Mouse (Mus musculus): ENCODE measurements around the gene Arhgap29. TPM values are rescaled to one million over a fixed set of nuclear protein-coding genes. Genes with fewer than 3 reads are reported as not detected.

Gene Arhgap29
- polyA plus RNA-seq, 1 experiment from 2014 or later = 69.1 TPM

DNA sequence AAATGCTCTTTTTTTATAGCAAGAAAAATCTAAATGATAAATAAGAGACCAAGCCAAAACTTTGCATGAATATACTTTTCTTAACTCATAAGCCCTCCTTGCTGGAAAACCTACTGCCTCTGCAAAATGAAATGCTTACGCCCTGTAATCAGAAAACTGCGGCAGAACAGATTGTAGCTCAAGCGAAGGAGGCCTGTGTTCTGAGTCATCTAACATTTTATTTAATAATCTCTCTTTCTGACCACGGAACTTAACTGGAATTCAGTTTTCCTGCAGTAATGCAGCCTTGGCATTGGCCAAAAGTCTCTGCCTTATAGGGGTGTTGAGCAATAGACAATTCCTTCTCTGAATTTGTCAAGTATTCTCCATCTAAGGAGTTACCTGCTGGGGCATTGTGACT, 19.5 kb upstream of the Arhgap29 start:
- ATAC-seq (replicated peaks; ENCODE audit: insufficient number of reproducible peaks, low FRiP score, low TSS enrichment) = no peak
- Histone ChIP-seq H3K27ac (ENCODE audit: low read depth, low read length) (no peak overlapping the region), H3K4me1 (ENCODE audit: control insufficient read depth, insufficient read depth, low read length) (no peaks in the 10 kb centered on the region), H3K27me3 (ENCODE audit: control insufficient read depth, insufficient read depth, low read length) (no peaks in the 10 kb centered on the region), H3K4me3 (ENCODE audit: low read depth, low read length) (no peak overlapping the region), H3K9ac (ENCODE audit: low read depth, low read length) (no peak overlapping the region), H3K9me3 (replicated peaks; ENCODE audit: control insufficient read depth, low read length) (no peaks in the 10 kb centered on the region), H3K36me3 (ENCODE audit: control insufficient read depth, insufficient read depth, low read length) (no peaks in the 10 kb centered on the region), H3K4me2 (no peak overlapping the region)
- 73% methylated on average over 4 of the region's 4 CpGs for WGBS (ENCODE audit: insufficient replicate concordance)

DNA sequence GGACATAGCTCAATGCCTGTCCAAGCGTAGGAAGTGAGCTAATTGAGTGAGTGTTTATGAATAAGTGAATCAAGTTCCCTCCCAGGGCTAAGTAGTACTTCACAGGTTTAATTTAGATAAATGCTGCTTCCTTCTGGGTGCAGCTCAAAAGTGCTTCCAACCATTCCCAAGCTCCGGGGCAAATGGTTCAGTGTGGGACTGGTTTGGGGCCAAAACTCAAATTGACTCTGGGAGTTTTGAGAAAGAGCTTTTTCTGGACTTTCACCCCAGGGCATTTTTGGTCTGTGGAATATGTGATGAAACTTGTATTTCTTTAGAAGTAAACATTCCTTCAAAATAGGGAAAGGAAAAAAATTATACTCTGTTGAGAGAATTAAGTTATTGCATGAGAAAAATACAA, 16.1 kb upstream of the Arhgap29 start:
- Histone ChIP-seq H3K36me3 (ENCODE audit: control insufficient read depth, insufficient read depth, low read length) (no peaks in the 10 kb centered on the region), H3K9me3 (replicated peaks; ENCODE audit: control insufficient read depth, low read length) (no peaks in the 10 kb centered on the region), H3K4me1 (ENCODE audit: control insufficient read depth, insufficient read depth, low read length) (no peaks in the 10 kb centered on the region), H3K4me3 (ENCODE audit: low read depth, low read length) (no peak overlapping the region), H3K9ac (ENCODE audit: low read depth, low read length) (no peak overlapping the region), H3K27ac (ENCODE audit: low read depth, low read length) (no peak overlapping the region), H3K27me3 (ENCODE audit: control insufficient read depth, insufficient read depth, low read length) (no peaks in the 10 kb centered on the region), H3K4me2 (no peak overlapping the region)
- WGBS (ENCODE audit: insufficient replicate concordance) = 59% methylated on average over 2 of the region's 2 CpGs
- ATAC-seq (replicated peaks; ENCODE audit: insufficient number of reproducible peaks, low FRiP score, low TSS enrichment) = no peak

DNA sequence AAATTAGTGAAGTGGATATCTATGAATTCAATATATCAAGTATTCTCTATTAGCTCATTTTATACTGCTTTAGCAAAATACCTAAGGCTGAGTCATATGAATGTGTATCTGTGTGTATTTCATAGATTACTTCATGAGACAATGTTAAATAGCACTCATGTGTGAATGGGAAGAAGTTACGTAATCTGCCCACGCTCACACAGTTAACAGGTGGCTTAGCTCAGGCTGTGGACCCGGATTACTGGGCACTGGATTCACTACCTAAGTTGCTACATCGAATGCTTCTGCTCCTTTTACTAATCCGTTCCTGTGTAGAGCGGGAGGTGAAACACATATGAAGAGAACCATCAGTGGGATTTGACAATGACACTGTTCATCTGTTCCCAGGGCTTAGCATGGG, 15.3 kb upstream of the Arhgap29 start:
- no peak overlapping the region for H3K9ac ChIP-seq (ENCODE audit: low read depth, low read length)
- no peaks in the 10 kb centered on the region for H3K4me1 ChIP-seq (ENCODE audit: control insufficient read depth, insufficient read depth, low read length)
- 82% methylated on average over 6 of the region's 6 CpGs for WGBS (ENCODE audit: insufficient replicate concordance)
- no peak overlapping the region for H3K4me3 ChIP-seq (ENCODE audit: low read depth, low read length)
- no peaks in the 10 kb centered on the region for H3K27me3 ChIP-seq (ENCODE audit: control insufficient read depth, insufficient read depth, low read length)
- H3K9me3 ChIP-seq (replicated peaks; ENCODE audit: control insufficient read depth, low read length) = no peaks in the 10 kb centered on the region
- H3K27ac ChIP-seq (ENCODE audit: low read depth, low read length) = no peak overlapping the region
- H3K4me2 ChIP-seq = no peak overlapping the region
- ATAC-seq (replicated peaks; ENCODE audit: insufficient number of reproducible peaks, low FRiP score, low TSS enrichment) = no peak
- H3K36me3 ChIP-seq (ENCODE audit: control insufficient read depth, insufficient read depth, low read length) = no peaks in the 10 kb centered on the region

- no peak overlapping the region for H3K4me3 ChIP-seq (ENCODE audit: low read depth, low read length)
- no peaks in the 10 kb centered on the region for H3K27me3 ChIP-seq (ENCODE audit: control insufficient read depth, insufficient read depth, low read length)
- no peak for ATAC-seq (replicated peaks; ENCODE audit: insufficient number of reproducible peaks, low FRiP score, low TSS enrichment)
- no peaks in the 10 kb centered on the region for H3K36me3 ChIP-seq (ENCODE audit: control insufficient read depth, insufficient read depth, low read length)
- 56% methylated on average over 1 of the region's 1 CpGs for WGBS (ENCODE audit: insufficient replicate concordance)
- H3K27ac ChIP-seq (ENCODE audit: low read depth, low read length) = no peak overlapping the region
- H3K4me1 ChIP-seq (ENCODE audit: control insufficient read depth, insufficient read depth, low read length) = no peaks in the 10 kb centered on the region
- H3K4me2 ChIP-seq = no peak overlapping the region
- no peaks in the 10 kb centered on the region for H3K9me3 ChIP-seq (replicated peaks; ENCODE audit: control insufficient read depth, low read length)
- no peak overlapping the region for H3K9ac ChIP-seq (ENCODE audit: low read depth, low read length)
These were observed 12.7 kb upstream of the Arhgap29 start for GRCm38 (mm10) chr3:121939658-121940057.

DNA sequence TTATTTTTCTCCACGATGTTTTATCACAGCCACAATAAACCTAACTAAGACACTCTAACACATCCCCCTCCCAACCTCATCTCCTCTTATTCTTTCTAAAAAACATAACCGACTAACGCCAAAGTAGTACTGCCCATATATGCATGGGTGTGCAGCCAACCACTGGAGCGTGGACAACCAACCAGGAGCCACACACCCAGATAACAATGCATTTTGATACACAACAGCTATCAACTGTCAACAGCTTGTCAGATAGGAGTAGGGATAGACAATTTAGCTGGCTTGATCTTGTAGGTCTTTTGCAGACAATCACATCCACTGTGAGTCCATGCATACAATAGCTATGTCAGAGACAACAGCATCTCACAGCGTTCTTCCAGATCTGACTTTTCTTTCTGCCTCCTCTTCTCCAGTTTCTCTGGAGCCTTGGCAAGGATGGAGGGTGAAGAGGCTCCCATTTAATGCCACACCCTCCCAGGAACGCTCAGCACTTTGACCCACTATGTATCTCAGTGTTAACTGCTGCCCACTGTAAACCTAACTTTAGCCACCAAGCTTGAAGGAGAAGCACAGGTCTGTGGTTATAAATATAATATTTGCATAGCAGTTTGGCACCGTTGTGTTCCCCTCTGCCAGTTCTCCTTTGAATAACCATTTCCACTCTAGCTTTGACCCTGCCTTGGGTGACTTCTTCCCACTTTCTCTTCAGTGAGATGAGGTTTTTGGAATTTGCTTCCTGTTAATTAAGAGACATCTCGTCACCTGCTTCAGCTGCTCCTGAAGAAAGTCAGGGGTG, 12.0 kb upstream of the Arhgap29 start:
- no peak overlapping the region for H3K27ac ChIP-seq (ENCODE audit: low read depth, low read length)
- no peaks in the 10 kb centered on the region for H3K36me3 ChIP-seq (ENCODE audit: control insufficient read depth, insufficient read depth, low read length)
- WGBS (ENCODE audit: insufficient replicate concordance) = 63% methylated on average over 8 of the region's 8 CpGs
- no peaks in the 10 kb centered on the region for H3K9me3 ChIP-seq (replicated peaks; ENCODE audit: control insufficient read depth, low read length)
- no peaks in the 10 kb centered on the region for H3K27me3 ChIP-seq (ENCODE audit: control insufficient read depth, insufficient read depth, low read length)
- no peak overlapping the region for H3K4me2 ChIP-seq
- no peak for ATAC-seq (replicated peaks; ENCODE audit: insufficient number of reproducible peaks, low FRiP score, low TSS enrichment)
- H3K9ac ChIP-seq (ENCODE audit: low read depth, low read length) = no peak overlapping the region
- no peaks in the 10 kb centered on the region for H3K4me1 ChIP-seq (ENCODE audit: control insufficient read depth, insufficient read depth, low read length)
- H3K4me3 ChIP-seq (ENCODE audit: low read depth, low read length) = no peak overlapping the region

- Histone ChIP-seq H3K36me3 (ENCODE audit: control insufficient read depth, insufficient read depth, low read length) (no peaks in the 10 kb centered on the region), H3K9ac (ENCODE audit: low read depth, low read length) (no peak overlapping the region), H3K27ac (ENCODE audit: low read depth, low read length) (no peak overlapping the region), H3K4me2 (no peak overlapping the region), H3K4me3 (ENCODE audit: low read depth, low read length) (no peak overlapping the region), H3K9me3 (replicated peaks; ENCODE audit: control insufficient read depth, low read length) (no peaks in the 10 kb centered on the region), H3K4me1 (ENCODE audit: control insufficient read depth, insufficient read depth, low read length) (no peaks in the 10 kb centered on the region), H3K27me3 (ENCODE audit: control insufficient read depth, insufficient read depth, low read length) (no peaks in the 10 kb centered on the region)
- 80% methylated on average over 11 of the region's 11 CpGs for WGBS (ENCODE audit: insufficient replicate concordance)
- no peak for ATAC-seq (replicated peaks; ENCODE audit: insufficient number of reproducible peaks, low FRiP score, low TSS enrichment)
These were observed 11.1 kb upstream of the Arhgap29 start for GRCm38 (mm10) chr3:121941204-121941745.

GRCm38 (mm10) chr3:121945957-121946356, 6.4 kb upstream of the Arhgap29 start:
- H3K9me3 ChIP-seq (replicated peaks; ENCODE audit: control insufficient read depth, low read length) = no peaks in the 10 kb centered on the region
- 44% methylated on average over 2 of the region's 2 CpGs for WGBS (ENCODE audit: insufficient replicate concordance)
- H3K36me3 ChIP-seq (ENCODE audit: control insufficient read depth, insufficient read depth, low read length) = no peaks in the 10 kb centered on the region
- H3K4me2 ChIP-seq = no peak overlapping the region
- no peak overlapping the region for H3K4me3 ChIP-seq (ENCODE audit: low read depth, low read length)
- ATAC-seq (replicated peaks; ENCODE audit: insufficient number of reproducible peaks, low FRiP score, low TSS enrichment) = no peak
- H3K27ac ChIP-seq (ENCODE audit: low read depth, low read length) = no peak overlapping the region
- no peak overlapping the region for H3K9ac ChIP-seq (ENCODE audit: low read depth, low read length)
- no peaks in the 10 kb centered on the region for H3K27me3 ChIP-seq (ENCODE audit: control insufficient read depth, insufficient read depth, low read length)
- no peaks in the 10 kb centered on the region for H3K4me1 ChIP-seq (ENCODE audit: control insufficient read depth, insufficient read depth, low read length)

- H3K27me3 ChIP-seq (ENCODE audit: control insufficient read depth, insufficient read depth, low read length) = no peaks in the 10 kb centered on the region
- no peak overlapping the region for H3K4me3 ChIP-seq (ENCODE audit: low read depth, low read length)
- no peak overlapping the region for H3K4me2 ChIP-seq
- H3K4me1 ChIP-seq (ENCODE audit: control insufficient read depth, insufficient read depth, low read length) = no peaks in the 10 kb centered on the region
- no peak for ATAC-seq (replicated peaks; ENCODE audit: insufficient number of reproducible peaks, low FRiP score, low TSS enrichment)
- H3K27ac ChIP-seq (ENCODE audit: low read depth, low read length) = no peak overlapping the region
- no peaks in the 10 kb centered on the region for H3K9me3 ChIP-seq (replicated peaks; ENCODE audit: control insufficient read depth, low read length)
- H3K36me3 ChIP-seq (ENCODE audit: control insufficient read depth, insufficient read depth, low read length) = no peaks in the 10 kb centered on the region
- H3K9ac ChIP-seq (ENCODE audit: low read depth, low read length) = no peak overlapping the region
These were observed 5.6 kb upstream of the Arhgap29 start for GRCm38 (mm10) chr3:121946765-121947164.

DNA sequence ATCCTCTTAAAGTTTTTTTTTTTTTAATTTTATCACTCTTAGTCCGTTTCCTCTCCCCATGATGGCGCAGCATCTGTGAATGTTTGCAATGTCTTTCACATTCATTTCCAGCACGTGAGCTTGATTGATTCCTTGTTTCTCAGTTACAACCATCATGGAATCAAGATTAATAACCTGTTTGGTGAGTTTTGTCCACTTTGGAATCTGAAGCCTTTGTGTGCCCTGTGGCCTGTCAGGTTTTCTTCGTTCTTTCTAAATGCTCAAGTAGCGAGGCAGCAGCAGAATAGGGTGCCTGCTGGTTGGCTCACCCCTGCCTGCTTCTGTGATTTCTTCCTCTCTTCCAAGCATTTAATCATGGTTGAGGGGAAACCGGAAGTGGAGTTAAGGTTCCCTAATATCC, 2.2 kb upstream of the Arhgap29 start:
- H3K36me3 ChIP-seq (ENCODE audit: control insufficient read depth, insufficient read depth, low read length) = no peaks in the 10 kb centered on the region
- no peak overlapping the region for H3K9ac ChIP-seq (ENCODE audit: low read depth, low read length)
- H3K4me1 ChIP-seq (ENCODE audit: control insufficient read depth, insufficient read depth, low read length) = no peaks in the 10 kb centered on the region; the same call in 1 of the 2 replicates
- H3K27ac ChIP-seq (ENCODE audit: low read depth, low read length) = no peak overlapping the region
- ATAC-seq (replicated peaks; ENCODE audit: insufficient number of reproducible peaks, low FRiP score, low TSS enrichment) = no peak
- 60% methylated on average over 6 of the region's 6 CpGs for WGBS (ENCODE audit: insufficient replicate concordance)
- no peaks in the 10 kb centered on the region for H3K27me3 ChIP-seq (ENCODE audit: control insufficient read depth, insufficient read depth, low read length)
- no peak overlapping the region for H3K4me3 ChIP-seq (ENCODE audit: low read depth, low read length)
- no peak overlapping the region for H3K4me2 ChIP-seq
- H3K9me3 ChIP-seq (replicated peaks; ENCODE audit: control insufficient read depth, low read length) = no peaks in the 10 kb centered on the region

Measured in heart, embryonic 11.5 days (tissue).